Mouse (Mus musculus) cerebellum, postnatal 25 days (tissue): ENCODE results near the gene Rbms3.

Source experiments
- DNase-seq, 2 experiments: peaks; one replicate each; pipeline ENCODE4 v3.0.0; 2021; ENCODE audit warnings: mixed read lengths in 2 of 2

Gene Rbms3

DNA sequence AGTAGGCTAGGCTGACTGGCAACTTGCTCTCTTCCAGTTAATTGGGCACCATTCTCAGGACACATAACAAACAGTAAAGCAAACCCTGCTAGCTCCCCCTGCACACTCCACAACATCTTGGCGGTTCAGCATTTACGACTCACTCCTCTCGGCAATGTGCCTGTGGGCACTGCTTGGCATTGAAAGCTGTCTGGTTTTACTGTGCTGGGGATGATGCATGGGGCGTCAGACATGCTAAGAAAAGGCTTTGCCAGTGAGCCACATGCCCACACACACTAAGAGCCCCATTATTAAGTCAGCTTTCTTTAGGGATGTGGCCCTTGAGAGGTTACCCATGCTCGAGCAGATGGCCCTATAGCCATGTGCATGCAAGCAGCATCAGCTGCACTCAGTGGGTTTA, 820.5 kb downstream of the Rbms3 start:
- DNase-seq, result no peak

DNA sequence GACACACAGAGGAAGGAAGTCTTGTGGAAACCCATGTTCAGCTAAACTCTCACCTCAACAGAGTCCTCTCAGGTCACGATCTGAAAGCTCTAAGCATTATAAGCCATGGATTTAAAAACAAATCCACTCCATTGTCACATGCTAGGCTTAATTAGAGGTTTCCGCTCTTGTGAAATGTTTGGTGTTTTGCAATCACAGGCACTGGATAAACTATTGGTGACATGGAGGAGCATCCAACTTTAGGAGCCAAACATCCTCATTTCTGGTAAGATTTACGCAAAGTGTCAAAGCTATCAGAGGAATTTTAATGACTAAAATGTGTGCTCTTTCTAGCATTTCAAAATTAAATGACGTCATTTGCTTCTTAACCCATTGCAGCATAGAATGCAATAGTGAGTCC, 821.3 kb downstream of the Rbms3 start:
- no peak for DNase-seq

DNA sequence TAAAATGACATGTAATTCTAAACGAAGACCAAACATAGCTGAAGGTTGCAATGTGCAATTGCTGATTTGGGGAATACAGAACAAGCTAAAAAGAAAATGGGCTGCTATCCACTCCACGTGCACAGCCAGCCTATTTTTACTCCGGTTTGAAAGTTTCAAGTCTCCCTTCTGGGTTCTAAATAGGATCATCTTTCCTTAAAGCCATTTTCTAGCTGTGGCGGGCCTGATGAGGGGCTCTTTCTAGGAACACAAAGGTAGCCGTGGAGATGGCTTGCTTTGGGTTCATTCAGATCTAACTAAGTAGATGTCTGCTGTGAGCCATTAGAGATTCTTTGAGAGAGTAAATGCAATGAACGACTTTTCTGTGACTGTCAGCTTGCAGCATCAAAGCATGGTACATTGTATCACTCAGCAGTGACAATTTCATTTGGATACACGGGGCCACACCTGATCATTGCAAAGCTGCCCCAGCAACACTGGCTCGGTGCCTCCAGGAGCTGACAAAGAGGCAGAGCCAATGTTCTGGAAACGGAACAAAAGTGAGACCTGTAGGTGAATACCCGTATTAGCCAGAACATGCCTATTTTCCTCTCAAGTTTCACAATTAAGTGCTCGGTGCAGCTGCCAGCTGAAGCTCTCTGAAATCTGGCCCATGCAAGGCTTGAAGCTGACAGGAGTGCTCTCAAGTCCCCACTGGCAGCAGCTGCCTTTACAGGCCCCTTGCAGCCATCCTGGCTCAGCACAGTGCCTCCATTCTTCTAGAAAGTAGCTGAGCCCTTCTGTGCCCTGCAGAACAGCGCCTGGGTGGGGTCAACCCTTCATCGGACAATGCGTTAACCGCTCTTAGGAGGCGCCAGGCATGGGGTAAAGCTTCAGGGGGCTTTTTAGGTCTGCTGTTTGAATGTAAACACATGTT, 822.3 kb downstream of the Rbms3 start:
- DNase-seq, result no peak

DNA sequence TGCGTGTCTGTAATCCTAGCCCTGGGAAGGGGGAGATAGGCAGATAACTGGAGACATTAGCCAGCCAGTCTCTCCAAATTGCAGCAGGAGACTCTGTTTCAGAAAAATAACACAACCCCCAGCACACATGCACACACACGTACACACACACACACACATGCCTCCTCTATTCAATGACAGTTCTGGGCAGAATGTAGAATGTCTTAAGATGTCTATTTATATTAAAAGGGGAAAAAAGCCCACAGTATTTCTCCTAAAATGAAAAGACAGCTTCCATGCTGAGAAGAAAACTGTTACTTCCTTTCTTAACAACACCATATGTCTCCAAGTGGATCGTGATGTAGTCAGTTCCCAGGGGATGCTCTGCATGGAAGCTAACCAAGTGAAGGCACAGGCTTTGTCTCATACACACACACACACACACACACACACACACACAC, 826.4 kb downstream of the Rbms3 start:
- DNase-seq, result no peak

DNA sequence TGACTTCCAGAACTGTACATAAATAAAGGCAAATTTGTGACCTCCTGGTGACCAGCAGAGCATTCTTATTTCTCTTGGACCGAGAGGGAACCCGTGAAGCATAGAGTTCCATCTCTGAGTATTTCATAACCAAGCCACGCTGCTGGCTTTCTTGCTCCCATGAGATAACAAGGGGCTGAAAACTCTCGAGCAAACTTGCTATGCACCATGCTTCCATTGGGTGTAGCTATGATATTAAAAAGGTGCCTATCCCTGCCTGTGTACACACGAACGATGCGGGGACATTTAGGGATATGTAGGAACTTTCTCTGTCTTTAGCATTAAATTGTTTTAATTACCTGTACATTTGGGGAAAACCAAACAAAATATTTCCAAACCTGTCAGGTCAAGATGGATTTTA, 827.1 kb downstream of the Rbms3 start:
- no peak for DNase-seq

DNA sequence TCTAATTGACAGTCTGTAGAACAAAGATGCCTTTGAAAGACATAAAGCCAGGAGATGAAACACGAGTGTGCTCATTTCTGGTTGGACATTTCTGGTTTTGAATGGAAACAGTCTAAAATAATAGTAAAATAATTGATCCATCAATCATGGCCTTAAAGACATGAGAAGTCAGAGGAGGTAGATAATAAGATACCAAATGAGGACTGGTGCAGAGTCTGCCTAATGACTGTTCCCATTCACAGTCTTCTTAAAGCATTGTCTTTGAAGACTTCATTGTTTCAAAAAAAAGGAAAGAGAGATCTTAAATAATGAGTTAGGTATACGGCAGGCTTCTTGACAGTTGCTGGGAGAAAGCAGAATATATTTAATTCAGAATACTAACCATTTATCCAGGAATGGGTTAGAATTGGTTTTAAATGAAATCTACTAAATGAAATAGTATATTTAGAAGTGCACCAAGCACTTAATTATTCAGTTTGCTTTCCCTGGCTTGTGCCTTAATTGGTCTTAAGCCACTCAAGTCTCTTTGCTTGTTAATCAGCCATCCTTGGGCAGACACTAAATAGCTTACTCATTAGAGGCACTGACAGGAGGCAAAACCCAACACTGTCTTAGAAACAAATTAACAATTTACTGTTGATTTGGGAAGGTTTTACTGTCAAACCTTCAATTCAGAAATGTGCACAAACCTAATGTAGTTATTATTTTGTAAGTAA, 834.3 kb downstream of the Rbms3 start:
- DNase-seq, result no peak

DNA sequence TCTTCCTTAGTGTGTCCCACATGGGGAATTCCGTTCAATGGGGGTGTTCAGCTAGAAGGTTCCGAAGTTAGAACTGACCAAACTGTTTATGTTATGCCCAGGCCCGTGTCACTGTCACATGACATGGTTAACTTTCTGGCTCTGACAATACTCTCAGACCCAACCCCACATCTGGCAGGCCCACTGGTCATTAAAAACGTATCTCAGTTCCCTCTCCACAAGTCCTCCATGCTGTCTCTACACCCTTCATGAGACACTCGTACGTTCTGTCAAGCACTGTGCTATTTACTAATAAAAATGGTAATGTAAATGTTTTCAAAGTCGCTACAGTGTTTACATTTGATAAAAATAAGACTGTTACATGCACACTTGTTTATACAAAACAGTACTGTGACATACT, 837.9 kb downstream of the Rbms3 start:
- no peak for DNase-seq

DNA sequence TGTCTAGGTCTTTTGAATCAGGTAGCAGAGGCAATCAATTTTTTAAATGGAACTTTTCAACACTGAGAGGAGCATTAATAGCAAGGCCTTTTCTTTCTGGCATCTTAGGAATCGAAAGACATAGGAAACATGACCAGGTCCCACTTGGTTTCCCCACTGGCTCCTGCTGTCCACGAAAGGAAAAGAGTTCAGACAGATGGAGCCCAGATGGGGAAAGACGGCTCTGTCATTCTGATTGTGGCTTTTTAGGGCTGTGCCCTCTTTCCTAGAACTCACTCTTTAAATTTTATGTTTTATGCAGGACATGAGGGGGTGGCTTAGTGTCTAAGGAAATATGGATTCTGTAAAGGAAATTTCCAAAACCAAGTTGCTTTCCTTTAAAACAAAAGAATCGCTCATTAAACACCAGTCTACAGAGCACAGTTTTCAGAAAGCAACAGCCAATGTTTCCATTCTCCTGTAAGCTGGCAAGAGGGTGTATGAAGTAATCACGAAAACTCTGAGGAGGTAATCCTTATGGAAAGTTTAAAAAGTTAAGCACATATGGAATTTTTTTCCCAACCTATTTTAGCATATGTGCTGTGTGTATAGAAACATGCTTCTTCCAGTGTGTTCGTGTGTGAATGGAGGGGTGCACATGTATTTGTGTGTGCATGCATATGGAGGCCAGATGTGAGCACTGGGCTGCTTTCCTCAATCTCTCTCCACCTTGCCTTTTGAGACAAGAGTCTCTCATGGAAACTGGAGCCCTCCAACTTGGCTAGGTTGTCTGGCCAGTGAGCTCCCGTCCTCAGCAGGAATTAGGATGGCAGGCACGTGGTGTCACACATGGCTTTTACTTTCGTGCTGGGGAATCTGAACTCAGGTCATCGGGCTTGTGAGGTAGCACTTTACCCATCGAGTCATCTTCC, 843.3 kb downstream of the Rbms3 start:
- DNase-seq, result no peak

DNA sequence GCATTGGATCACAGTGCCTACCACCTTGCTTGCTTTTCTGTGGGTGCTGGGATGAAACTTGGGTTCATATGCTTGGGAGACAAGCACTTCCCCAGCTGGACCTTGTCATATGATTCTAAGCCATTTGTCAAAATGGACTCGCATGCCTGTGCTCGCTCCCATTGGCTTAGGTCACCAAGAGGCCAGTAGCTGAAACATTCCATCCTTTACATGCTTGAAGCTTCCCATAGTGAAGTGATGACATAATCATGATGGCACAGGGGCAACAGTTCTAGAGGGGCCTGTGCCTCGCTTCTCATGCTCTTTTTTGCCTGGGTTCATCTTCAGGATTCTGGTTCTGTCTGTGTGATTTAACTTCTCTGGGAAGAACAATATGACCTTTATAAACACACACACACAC, 857.9 kb downstream of the Rbms3 start:
- no peak for DNase-seq

DNA sequence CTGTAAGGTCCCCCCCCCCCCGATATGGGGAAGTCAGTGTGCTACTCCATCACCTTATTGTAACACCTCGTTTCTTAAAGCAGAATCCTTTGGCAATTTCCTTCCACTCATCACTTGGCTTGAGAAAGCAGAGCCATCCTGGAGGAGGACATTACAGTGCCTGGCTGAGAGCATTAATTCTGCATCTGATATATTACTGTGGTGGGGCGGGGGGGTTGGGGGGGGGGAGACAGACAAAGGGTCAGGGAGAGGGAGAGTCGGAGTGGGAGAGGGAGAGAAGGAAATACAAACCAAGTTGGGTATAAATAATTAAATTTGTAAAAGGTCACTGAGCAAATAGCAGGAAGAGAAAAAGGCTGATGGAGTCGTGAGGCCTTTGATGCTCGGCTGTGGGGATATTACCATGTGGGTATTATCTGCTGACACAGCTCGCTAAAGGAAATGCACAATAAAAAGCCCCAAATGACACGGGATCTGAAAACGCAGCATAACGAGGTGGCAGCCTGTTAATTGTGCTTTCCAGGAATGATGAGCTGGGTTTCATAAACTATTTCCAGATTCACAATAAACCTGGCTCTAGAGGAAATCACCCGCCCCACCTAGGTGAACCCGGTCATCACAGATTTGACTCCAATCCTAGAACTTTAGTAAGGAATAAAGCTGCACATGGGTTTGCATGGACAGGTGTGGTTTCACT, 860.2 kb downstream of the Rbms3 start:
- no peak for DNase-seq

DNA sequence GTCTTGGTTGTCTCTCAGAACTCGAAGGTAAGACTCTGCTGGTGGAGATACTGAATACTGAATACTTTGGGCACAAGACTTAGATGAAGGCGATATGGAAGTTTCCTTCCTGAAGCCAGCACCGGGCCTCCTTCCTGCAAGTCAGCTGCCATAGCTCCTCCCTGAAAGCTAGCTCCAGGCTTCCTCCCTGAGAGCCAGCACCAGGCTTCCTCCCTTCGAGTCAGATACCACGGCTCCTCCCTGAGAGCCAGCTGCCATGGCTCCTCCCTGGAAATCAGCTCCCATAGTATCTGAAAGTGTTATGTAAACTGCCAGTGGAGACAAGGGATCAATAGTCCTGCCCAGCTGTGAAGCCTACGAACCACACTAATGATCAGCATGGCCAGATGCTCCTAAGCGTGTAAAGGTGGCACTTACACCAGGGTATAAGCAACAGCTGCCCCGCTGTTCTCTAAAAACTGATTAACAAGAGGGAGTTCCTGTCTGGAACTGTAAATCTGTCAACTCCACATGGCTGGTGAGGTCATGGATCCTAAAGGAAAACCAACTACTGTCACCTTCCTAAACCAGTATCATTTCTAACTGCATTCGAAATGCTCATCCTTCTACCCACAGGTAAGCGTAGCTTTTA, 867.2 kb downstream of the Rbms3 start:
- no peak for DNase-seq

DNA sequence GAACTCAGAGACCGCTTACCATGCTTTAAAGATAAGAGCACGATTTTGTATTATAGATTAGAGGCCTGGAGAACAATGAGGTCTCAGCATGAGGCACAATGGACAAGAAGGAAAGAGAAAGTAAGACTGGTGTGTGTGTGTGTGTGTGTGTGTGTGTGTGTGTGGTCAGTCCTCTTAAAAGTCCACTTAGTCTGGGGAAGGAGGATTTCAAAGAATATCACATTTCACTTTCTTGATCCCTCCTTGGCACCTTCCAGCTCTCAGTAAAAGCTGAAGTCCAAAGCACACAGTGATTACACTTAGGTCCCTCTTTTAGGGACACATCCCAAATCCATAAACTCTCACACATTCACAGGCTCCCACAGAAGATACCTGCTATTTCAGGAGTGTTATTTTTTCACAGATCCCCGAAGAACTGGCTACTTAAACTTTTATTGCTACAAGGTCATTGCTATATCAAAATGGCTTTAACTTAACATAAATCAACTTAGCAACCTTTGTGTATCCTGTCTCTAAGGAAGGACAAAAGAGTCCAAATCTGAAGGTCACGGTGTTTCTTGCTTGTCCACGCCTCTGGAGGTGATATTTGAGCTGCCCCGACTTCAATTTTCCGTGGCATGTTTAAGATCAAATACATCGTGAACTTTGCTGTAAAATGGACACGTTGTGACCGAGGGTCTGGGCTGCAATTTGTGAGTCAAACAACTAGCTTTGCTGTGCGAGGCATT, 880.7 kb downstream of the Rbms3 start:
- DNase-seq, result no peak

DNA sequence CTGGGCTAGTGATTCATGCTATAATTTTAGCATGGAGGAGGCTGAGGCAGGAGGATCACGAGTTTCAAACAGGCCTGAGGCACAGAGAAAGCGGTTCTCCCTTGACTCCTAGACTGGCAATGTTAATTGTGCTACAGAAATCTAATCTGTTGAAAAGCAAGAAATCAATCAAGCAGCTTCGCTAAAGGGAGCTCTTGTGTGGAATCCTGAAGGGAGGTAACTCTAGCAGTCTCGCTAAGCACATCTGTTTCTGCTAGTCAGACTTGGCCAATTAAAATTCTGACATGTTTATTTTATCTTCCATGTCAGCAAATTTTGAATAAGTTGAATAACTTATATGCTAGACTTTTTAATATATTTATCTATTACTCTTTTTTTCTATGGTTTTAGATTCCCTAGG, 881.4 kb downstream of the Rbms3 start:
- DNase-seq, result no peak

DNA sequence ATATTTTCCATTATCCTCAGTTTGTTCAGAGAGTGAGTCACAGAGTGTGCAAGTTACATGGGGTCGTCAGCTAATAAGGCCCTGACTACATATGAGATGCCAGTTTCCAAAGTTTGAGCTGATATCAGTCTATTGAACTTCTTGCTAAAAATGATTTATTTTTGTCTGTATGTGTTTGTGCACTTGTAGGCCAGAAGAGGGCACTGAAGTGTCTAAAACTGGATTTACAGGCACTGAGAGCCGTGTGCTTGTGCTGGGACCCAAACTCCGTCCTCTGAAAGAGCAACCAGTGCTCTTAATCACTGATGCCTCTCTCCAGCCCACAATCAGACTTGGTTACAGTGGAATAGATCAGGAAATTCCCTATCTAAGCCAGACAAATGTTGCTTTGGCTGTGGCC, 882.8 kb downstream of the Rbms3 start:
- DNase-seq, result no peak

DNA sequence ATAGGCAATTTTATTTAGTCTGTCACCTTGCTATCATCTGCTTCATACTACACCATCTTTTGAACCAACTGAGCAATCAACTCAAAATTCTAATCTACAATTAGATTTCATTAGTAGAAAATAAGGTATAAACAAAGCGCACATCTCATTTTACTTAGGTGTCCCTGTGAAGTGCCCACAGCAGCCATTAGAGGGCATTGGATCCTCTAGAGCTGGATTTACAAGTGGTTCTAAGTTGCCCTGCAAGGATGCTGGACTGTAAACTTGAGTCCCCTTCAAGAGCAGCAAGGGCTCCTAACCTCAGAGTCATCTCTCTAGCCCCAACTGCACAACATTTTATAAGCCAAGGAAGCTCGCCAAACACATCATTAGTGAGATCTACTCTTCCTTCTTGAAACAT, 891.9 kb downstream of the Rbms3 start:
- no peak for DNase-seq

DNA sequence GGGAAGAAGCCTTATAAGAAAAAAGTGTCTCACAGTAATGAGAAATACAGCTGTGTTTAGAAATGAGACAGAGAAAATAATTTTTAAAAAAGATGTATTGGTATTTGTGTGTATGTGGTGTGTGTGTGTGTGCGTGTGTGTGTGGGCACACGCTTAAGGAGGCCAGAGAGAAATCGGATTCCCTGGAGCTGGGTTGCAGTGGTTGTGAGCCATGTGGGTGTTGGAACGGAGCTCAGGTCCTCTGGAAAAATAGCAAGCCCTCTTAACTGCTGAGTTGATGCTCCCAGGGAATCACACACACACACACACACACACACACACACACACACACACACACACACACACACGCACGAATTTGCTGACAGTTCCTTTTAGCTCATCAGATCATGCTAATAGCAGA, 900.5 kb downstream of the Rbms3 start:
- DNase-seq, result no peak

DNA sequence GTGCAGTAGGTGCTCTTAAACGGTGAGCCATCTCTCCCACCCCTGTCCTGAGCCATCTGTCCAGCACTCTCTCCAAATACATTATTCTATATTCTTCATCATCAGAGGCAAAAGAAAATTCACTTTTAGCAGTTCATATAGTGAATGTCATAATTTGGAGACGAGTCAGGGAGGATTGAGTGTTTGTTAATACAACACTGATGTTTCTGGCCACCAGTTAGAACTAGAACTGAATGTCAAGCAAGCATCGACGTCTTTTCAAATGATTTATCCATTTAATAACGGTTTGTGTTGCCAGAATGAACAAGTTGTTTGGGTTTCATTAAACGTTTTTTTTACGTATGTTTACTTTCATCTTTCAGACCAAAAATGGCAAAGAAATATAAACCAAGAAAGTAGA, 901.1 kb downstream of the Rbms3 start:
- no peak for DNase-seq

DNA sequence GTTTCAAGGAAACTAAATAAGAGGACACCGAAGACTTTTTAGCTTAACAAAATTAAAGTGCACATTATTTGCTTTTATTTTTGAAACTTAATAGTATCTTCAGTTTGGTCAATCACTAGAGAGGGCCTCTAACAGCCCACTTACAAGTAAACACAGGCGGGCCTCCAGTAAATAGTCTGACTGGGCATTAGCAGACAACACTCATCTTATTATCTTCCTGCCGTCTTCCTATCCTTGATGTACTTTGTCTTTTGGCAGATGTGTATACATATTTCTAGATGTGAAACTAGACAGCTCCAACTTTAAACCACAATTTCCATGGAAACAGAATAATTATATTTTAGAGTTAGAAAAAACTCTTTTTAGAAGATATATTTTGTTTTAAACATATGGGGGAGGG, 901.6 kb downstream of the Rbms3 start:
- DNase-seq, result no peak

DNA sequence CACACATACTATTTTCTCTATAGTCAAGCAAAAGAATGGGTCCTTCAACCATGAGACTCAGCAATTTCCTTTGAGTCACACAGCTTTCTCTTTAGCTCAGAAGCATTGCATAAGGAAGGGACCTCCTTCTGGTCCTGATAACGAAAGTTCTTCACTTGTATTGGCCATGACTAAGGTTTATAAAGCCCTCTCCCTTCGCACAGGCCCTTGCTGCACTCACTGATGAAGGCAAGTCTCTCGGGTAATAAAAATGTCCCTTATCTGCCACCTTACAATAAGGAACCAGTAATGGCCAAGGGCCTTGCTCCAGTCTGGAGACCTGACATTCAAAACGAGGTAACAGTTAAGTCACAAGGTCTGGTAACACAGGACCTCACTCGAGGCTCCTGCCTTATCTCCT, 905.1 kb downstream of the Rbms3 start:
- DNase-seq, result no peak

DNA sequence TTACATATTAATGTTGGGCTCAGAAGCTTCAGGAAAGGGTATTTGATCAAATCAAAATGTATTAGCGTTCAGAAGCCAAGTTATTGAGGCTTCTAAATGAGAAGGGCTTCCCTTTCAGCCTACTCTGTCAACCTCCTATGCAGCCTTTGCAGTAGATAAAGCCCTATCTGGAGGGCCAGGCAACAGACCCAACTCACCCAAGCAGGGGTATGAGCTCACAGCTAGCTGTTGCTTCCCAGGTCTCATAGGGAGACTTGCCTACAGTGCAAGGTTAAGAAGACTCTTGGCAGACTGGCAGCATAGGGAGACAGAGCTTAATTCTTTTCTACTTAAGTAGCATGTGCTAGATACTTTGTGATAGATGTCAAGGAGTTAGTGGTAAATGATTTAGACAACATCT, 926.6 kb downstream of the Rbms3 start:
- no peak for DNase-seq

DNA sequence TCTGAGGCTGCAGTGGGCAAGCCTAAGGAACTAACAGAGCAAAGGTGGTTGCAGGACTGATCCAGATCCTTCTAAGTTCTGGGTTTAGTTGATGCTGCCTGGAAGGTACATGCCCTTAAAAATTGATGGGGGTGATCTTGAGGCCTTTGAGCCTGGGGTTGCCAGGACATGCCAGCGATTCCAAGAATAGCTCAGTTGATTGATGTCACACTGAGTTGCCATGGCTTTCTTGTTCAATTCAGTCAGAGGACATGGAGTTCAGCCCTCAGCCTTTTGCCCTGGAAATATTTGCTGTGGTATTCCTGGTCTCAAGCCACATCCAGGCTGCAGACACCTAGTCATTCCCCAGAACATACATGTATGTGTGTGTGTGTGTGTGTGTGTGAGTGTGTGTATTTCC, 927.1 kb downstream of the Rbms3 start:
- no peak for DNase-seq
